Mouse (Mus musculus): ENCODE measurements around the gene Pex16.

Pex16 gene

DNA sequence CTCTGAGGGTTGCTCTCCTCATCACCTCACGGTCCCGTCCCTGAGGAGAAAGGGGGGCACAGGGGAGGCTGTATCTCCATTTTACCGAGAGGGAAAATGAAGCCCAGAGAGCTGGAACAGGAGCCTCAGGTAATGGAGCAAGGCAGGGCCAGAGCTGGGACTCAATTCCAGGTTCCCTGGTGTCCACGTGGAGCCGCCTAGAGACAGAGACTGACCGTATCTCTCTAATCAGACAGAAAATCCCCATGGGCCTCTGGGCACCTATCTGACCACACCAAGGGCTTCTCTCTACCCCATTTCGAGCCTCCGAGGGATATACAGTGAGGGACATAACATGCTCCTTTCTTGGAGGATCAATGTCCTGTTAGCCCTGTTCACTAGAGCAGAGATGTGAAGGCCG, 48.7 kb downstream of the Pex16 start:
- DNase-seq, result no peak

DNA sequence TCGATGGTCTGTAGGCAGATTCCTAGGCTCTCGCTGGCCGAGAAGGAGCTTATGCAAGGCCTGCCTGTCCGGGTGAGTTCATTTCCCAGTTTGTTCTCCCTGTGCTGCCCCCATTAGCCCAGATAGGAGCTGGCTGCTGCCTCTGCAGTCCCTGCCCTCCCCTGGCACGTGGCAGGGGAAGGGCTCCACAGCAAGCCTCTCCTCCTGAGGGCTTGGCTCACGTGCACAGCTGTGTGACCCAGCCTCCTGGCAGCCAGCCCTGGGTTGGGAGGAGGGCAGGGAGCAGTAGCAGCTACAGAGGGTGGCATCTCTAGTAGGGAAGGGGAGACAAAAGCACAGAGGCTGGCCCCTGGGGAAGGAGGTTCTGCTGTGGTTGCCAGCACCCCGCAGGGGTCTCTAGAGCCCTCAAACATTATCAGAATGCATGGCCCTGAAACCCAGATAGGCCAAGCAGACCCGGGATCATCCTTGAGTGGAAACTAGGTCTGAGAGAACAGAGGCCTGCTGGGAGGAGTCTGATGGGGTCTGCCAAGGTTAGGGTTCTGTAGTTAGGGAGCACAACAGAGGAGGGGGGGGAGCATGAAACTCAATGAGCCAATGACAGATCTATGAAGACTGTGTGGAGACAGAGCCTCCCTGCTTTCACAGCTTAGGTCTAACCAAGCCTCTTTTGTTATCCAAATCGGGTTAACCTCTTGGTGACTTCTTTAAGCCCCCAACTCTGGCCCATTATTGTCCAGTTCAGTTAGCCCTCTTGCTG, 49.4 kb downstream of the Pex16 start:
- DNase-seq, result peak; percentile 98 to 99

DNA sequence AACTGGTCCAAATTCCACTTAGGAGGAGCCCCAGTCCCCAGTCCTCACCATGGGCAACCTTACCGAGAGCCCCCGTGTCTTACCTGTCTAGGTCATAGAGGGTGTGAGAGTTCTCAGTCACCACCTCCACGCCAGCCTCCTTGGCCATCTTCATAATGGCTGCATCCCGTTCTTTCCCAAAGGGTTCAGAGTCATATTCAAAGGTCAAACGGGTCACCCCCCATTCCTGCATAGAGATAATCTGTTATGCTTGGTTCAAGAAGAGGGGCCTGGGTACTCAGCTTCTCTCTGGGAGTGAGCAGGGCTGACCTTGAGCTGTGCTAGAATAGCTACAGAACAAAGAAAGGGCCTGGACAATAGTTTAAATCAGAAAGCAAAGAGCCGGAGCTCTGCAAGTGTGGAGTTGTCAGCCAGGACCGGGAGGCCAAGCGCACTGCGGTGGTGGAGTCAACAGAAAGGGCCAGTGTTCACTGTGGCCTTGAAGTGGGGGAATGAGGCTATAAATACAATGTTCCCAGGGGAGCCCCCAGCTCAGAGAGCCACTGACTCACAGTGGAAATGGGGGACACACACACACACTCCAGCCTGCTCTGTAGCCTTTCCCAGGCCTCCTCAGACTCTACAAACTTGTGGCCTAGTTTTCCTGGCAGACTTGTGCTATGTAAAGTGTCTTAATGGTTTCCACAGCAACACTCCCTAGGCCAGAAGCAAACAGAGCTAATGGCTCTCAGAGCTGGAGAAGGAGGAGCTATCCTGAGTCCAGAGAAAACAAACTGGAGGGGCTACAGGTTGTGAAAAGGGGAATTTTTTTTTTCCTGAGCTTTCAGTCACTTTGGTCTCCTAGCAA, 50.2 kb downstream of the Pex16 start:
- peak in 1 of 2 experiments; percentile 58 for DNase-seq

DNA sequence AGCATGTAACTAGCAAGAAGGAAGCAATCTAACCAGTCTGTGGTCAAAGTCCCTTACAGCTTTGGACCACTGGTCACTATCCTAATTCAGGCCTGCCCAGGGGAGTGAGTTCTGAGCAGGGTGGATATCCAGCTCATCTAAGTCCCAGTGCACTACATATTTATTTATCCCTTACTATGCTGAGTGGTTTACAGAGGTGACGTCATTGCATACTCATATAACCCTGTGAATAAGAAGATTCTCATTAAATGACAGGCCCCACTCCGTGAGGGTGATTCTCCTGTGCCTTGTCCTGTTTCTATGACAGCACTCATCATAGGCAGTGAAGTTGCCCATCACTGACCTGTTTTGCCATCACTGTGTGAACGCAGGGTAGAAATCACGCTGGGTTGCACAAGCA, 50.9 kb downstream of the Pex16 start:
- no peak for DNase-seq

DNA sequence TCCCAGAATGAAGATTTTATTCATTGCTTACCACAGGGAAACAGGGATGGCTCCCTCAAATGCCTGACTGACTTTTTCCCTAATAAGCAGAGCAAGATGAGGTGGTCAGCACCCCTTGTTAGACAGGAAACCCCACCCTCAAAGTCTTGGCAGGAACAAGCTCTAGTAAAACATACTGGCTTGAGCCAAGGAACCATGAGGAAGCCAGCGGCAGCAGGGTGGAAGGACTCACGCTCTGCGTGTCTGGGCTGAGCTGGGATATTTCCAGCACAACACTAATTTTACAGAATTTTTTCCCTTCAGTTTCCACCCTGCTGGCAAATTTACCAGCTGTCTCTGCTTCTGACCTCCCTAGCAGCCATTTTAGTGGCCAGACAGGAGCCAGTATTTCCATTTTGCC, 52.0 kb downstream of the Pex16 start:
- peak; percentile 37 to 57 for DNase-seq

DNA sequence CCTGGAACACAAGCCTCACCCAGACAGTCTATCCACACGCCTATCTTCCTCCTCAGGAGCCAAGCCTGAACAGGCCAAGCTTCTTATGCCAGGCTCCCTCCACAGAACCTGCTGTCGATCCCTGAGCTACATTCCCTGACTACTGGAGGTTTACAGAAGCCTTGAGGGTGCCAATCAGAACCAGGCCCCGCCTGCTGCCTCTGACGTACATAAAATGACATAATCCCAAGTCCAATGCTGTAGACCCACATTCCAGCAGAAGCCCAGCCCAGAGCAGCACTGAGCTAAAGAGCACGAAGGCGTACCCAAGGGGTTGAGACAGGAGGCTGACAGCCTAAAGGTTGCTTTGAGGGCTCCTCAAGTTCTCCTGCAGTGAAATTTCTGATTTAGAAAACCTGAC, 53.4 kb downstream of the Pex16 start:
- DNase-seq, result peak; percentile 83 to 93

DNA sequence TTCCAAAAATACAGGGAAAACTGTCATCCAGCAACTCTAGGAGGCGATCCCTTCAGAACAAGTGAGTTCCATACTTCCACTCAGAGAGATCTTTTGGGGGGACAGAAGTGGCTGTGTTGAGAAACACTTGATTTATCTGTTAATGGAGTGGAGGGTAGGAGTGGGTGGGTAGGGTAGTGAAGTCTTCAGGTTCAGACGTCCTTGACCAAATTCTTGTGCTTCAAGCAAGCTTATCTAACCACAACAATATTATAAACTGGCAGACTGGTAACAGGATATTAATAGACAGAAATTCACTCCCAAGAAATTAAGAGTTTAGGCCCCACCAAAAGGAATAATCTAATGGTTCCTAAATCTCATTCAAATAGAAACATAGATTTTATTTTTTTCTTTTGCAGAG, 55.6 kb downstream of the Pex16 start:
- DNase-seq, result no peak
